Mouse (Mus musculus) liver, embryonic 14.5 days (tissue): ENCODE data around the gene Gm20662. TPM values are rescaled to one million over a fixed set of nuclear protein-coding genes. Genes with fewer than 3 reads are reported as not detected.
A peak's percentile ranks its signal among the peaks of the same experiment; 100 is the strongest.

Experiments used
- ATAC-seq: fragments of 200-750 bp; cut with Nextera tagmentation; 2 replicates; pipeline ENCODE4 v1.8.0; 2017; ENCODE audit warnings: moderate number of reproducible peaks, mild to moderate bottlenecking, moderate library complexity; ENCODE audit not compliant: insufficient read depth
- DNase-seq, 3 experiments: peaks; one replicate each; pipeline ENCODE4 v3.0.0-alpha.2; 2012 to 2013; ENCODE audit warnings: low read depth in 3 of 3, low spot score in 3 of 3
- H3K27ac ChIP-seq: fragments of 300-500 bp; sonication (generic); 2 replicates; pipeline ENCODE4 v1.5.1; 2014; ENCODE audit warnings: moderate library complexity, mild to moderate bottlenecking, control low read depth, inconsistent platforms
- H3K27me3 ChIP-seq: fragments of 300-500 bp; sonication (generic); 2 replicates; pipeline ENCODE4 v1.6.1; 2014; ENCODE audit warnings: mild to moderate bottlenecking, low read length, moderate library complexity; ENCODE audit not compliant: control insufficient read depth, insufficient read depth
- H3K36me3 ChIP-seq: fragments of 300-500 bp; sonication (generic); replicated peaks from 2 replicates; pipeline ENCODE4 v1.6.1; 2014; ENCODE audit warnings: low read depth; ENCODE audit not compliant: control insufficient read depth, insufficient read depth
- H3K4me1 ChIP-seq, 2 experiments: fragments of 200-500 bp in 1 of 2; fragments of 300-500 bp in 1 of 2; sonication (generic) in 1 of 2; replicated peaks; 2 replicates each; pipeline ENCODE4 v1.6.1; 2012 to 2014; ENCODE audit warnings: antibody characterized with exemption in 1 of 2, inconsistent platforms in 1 of 2, low read length in 1 of 2; ENCODE audit not compliant: control insufficient read depth in 2 of 2, insufficient read depth in 2 of 2
- H3K4me2 ChIP-seq: fragments of 300-500 bp; sonication (generic); 2 replicates; pipeline ENCODE4 v1.6.1; 2014; ENCODE audit warnings: low read depth, mild to moderate bottlenecking, control low read depth, moderate library complexity
- H3K4me3 ChIP-seq, 2 experiments: fragments of 200-500 bp in 1 of 2; fragments of 300-500 bp in 1 of 2; sonication (generic) in 1 of 2; 2 replicates each; pipeline ENCODE4 v1.5.1; 2012 to 2014; ENCODE audit warnings: low read depth in 2 of 2, low read length in 2 of 2, mild to moderate bottlenecking in 2 of 2, control low read depth in 1 of 2, inconsistent platforms in 1 of 2, moderate library complexity in 1 of 2; ENCODE audit not compliant: insufficient read depth in 1 of 2
- H3K9ac ChIP-seq: fragments of 300-500 bp; sonication (generic); replicated peaks from 2 replicates; pipeline ENCODE4 v1.6.1; 2014; ENCODE audit warnings: mild to moderate bottlenecking, control low read depth, moderate library complexity
- H3K9me3 ChIP-seq: fragments of 300-500 bp; sonication (generic); 2 replicates; pipeline ENCODE4 v1.6.1; 2016; ENCODE audit warnings: low read length, mixed read lengths; ENCODE audit not compliant: control insufficient read depth
- CTCF ChIP-seq: IDR thresholded peaks from 2 replicates; pipeline ENCODE4 v1.5.1; 2016; ENCODE audit warnings: antibody characterized with exemption, low read depth, control low read depth
- EP300 ChIP-seq: IDR thresholded peaks from 2 replicates; pipeline ENCODE4 v1.6.1; 2016; ENCODE audit warnings: antibody characterized with exemption, low read depth
- WGBS: fragments of 180-500 bp; shearing (Covaris S2); extraction: QIAGEN DNeasy Blood & Tissue Kit; methylation state at CpG from one replicate; pipeline ENCODE4 v1.1.7; 2014; ENCODE audit not compliant: insufficient replicate concordance; 5-methylcytosine and 5-hydroxymethylcytosine counted together
- polyA plus RNA-seq, 2 experiments: library from polyadenylated mRNA; depleted of rRNA in 1 of 2; stranded (reverse) in 1 of 2; unstranded in 1 of 2; fragments of >200 nt; fragmentation: Nextera tagmentation in 1 of 2; extraction: Ambion mirVana in 1 of 2; gene quantifications; 2 replicates each; pipeline versions ENCODE4 v1.2.1 to v1.2.3; 2012 to 2014

Gene Gm20662
- polyA plus RNA-seq, 2 experiments = 0.95 TPM; not detected in 1

GRCm38 (mm10) chr9:107966676-107967075 lies 29.5 kb upstream of the Gm20662 start:
- H3K9me3 ChIP-seq = no peaks in the 10 kb centered on the region
- H3K9ac ChIP-seq = no peak overlapping the region
- TF ChIP-seq CTCF = no peak
- no peak for TF ChIP-seq EP300
- DNase-seq = no peak
- H3K4me1 ChIP-seq = peaks cover 13 to 19% of the 10 kb centered on the region in 2 experiments
- no peak overlapping the region for H3K4me2 ChIP-seq
- H3K4me3 ChIP-seq = no peak overlapping the region
- no peaks in the 10 kb centered on the region for H3K27me3 ChIP-seq
- H3K36me3 ChIP-seq = peaks cover 22% of the 10 kb centered on the region
- WGBS = 56% methylated on average over 10 of the region's 10 CpGs
- H3K27ac ChIP-seq = no peak overlapping the region
- ATAC-seq = no peak

GRCm38 (mm10) chr9:107967437-107967836 lies 28.7 kb upstream of the Gm20662 start:
- Histone ChIP-seq H3K4me2 (no peak overlapping the region), H3K27me3 (no peaks in the 10 kb centered on the region), H3K4me3 (no peak overlapping the region), H3K4me1 (peaks cover 21 to 27% of the 10 kb centered on the region in 2 experiments), H3K27ac (no peak overlapping the region), H3K36me3 (peaks cover 14% of the 10 kb centered on the region), H3K9ac (no peak overlapping the region), H3K9me3 (no peaks in the 10 kb centered on the region)
- TF ChIP-seq CTCF = no peak
- TF ChIP-seq EP300 = no peak
- 81% methylated on average over 6 of the region's 6 CpGs for WGBS
- ATAC-seq (no peak), DNase-seq (no peak)

DNA sequence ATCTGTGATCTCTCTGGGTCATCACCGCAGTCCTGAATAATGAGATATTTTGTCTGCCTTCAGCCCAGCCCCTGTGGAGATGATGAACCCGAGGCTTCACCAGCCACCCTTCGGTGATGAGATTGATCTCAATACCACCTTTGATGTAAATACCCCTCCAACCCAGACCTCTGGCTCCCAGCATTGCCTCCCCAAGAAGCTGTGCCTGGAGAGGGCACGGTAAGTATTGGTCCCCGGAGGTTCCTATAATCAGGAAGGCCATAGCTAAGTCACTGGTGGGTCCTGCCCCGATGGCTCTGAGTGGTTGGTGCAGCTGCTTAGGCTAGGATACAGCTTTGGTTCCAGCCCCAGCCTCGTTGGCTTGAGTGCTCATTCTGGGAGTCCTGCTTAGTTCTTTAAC lies 27.6 kb upstream of the Gm20662 start:
- Histone ChIP-seq H3K9me3 (no peaks in the 10 kb centered on the region), H3K36me3 (peaks cover 14% of the 10 kb centered on the region), H3K4me1 (peaks cover 31 to 38% of the 10 kb centered on the region in 2 experiments), H3K4me3 (no peak overlapping the region), H3K27me3 (no peaks in the 10 kb centered on the region), H3K9ac (no peak overlapping the region), H3K27ac (no peak overlapping the region), H3K4me2 (no peak overlapping the region)
- ATAC-seq (no peak), DNase-seq (no peak)
- 79% methylated on average over 7 of the region's 7 CpGs for WGBS
- no peak for TF ChIP-seq EP300
- TF ChIP-seq CTCF = no peak

DNA sequence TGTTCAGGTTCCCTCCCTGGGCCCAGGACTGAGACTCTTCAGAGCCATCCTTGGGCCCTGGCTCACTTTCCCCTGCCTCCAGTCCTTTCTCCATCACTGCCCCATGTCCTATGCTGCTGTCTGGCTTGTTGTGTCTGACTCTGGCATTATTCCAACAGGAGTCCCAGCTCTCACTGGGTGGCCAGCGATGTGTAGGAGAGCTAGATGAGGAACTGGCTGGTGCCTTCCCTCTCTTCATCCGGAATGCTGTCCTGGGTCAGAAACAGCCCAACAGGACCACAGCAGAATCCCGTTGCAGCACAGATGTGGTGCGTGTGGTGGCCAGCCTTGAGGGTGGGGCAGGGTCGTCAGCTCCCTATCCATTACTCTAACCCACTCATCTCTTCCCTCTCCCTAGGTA lies 25.8 kb upstream of the Gm20662 start:
- no peak for ATAC-seq
- peak overlapping the region; percentile 98 for H3K27ac ChIP-seq
- no peak overlapping the region for H3K9ac ChIP-seq

DNA sequence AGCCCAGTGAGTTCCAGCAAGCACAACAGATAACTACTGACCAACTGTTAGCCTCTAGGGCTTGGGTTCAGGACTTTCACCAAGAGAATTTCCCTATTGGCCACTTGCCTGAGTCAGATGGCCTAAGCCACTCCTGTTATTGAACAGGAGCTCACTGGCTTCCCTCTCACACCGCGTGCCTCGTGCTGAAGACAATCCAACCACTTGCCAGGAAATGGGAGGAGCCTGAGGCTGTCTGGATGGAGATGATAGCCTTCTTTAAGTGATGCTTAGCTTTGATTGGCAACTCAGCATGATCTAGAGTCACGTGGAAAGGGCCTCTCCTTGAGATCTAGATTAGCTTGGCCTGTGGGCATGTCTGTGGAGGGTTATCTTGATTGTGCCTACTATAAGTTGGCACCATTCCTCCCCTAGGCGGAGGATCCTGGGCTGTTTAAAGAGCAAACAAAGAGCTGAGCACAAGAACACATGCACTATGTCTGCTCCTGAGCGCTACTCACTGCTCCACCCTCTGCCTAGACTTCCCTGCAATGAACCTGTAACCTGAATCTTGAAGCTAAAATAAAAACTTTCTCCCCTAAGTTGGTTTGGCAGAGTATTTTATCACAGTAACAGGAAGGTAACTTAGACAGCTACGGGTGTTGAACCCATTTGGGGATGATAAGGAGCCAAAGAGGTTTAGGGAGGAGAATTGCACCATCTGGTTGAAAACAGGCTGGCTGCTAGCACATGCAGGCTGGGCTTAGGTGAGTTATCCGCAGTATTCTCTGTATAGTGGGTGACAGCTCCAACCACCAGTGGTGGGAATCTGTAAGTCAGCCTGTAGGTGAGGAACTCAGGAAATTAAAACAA lies 24.2 kb upstream of the Gm20662 start:
- peak overlapping the region; percentile 59 for H3K4me2 ChIP-seq

More for the DNA sequence above, 25.8 kb upstream of the Gm20662 start:
- WGBS = 83% methylated on average over 5 of the region's 5 CpGs
- H3K9me3 ChIP-seq = no peaks in the 10 kb centered on the region
- TF ChIP-seq CTCF (no peak), EP300 (no peak)
- H3K4me3 ChIP-seq = no peak overlapping the region
- peaks cover 14% of the 10 kb centered on the region for H3K36me3 ChIP-seq
- no peak overlapping the region for H3K4me2 ChIP-seq
- H3K27me3 ChIP-seq = no peaks in the 10 kb centered on the region
- DNase-seq = no peak
- peaks cover 44 to 49% of the 10 kb centered on the region in 2 experiments for H3K4me1 ChIP-seq

More for the DNA sequence above, 24.2 kb upstream of the Gm20662 start:
- ATAC-seq (peak; percentile 80), DNase-seq (peak; percentile 93 to 97 (median 97))
- Histone ChIP-seq H3K4me3 (no peak overlapping the region), H3K27ac (peak overlapping the region; percentile 98), H3K9me3 (no peaks in the 10 kb centered on the region), H3K27me3 (no peaks in the 10 kb centered on the region), H3K36me3 (peaks cover 18% of the 10 kb centered on the region), H3K9ac (peak overlapping the region; percentile 57), H3K4me1 (peaks cover 50 to 62% of the 10 kb centered on the region in 2 experiments)
- 12% methylated on average over 8 of the region's 8 CpGs for WGBS
- TF ChIP-seq EP300 (peak; percentile 91), CTCF (no peak)
